Mouse (Mus musculus) liver, embryonic 15.5 days (tissue): ENCODE results near the gene Atp5mpl. TPM values are rescaled to one million over a fixed set of nuclear protein-coding genes. Genes with fewer than 3 reads are reported as not detected.

Experiments used
- ATAC-seq: fragments of 200-750 bp; cut with Nextera tagmentation; 2 replicates; pipeline ENCODE4 v1.8.0; 2017; ENCODE audit warnings: moderate number of reproducible peaks, mild to moderate bottlenecking, moderate library complexity; ENCODE audit not compliant: insufficient read depth
- H3K27ac ChIP-seq: fragments of 300-500 bp; sonication (generic); replicated peaks from 2 replicates; pipeline ENCODE4 v1.5.1; 2015; ENCODE audit warnings: mild to moderate bottlenecking, inconsistent platforms
- H3K27me3 ChIP-seq: fragments of 300-500 bp; sonication (generic); 2 replicates; pipeline ENCODE4 v1.6.1; 2015; ENCODE audit warnings: mild to moderate bottlenecking, inconsistent platforms
- H3K36me3 ChIP-seq: fragments of 300-500 bp; sonication (generic); replicated peaks from 2 replicates; pipeline ENCODE4 v1.6.1; 2015; ENCODE audit warnings: moderate library complexity, mild to moderate bottlenecking, inconsistent platforms
- H3K4me1 ChIP-seq: fragments of 300-500 bp; sonication (generic); replicated peaks from 2 replicates; pipeline ENCODE4 v1.6.1; 2015; ENCODE audit warnings: inconsistent platforms
- H3K4me2 ChIP-seq: fragments of 300-500 bp; sonication (generic); 2 replicates; pipeline ENCODE4 v1.6.1; 2015; ENCODE audit warnings: moderate library complexity, mild to moderate bottlenecking, inconsistent platforms
- H3K4me3 ChIP-seq: fragments of 300-500 bp; sonication (generic); replicated peaks from 2 replicates; pipeline ENCODE4 v1.5.1; 2015; ENCODE audit warnings: mild to moderate bottlenecking, inconsistent platforms
- H3K9ac ChIP-seq: fragments of 300-500 bp; sonication (generic); 2 replicates; pipeline ENCODE4 v1.6.1; 2015; ENCODE audit warnings: moderate library complexity, mild to moderate bottlenecking, inconsistent platforms
- H3K9me3 ChIP-seq: fragments of 300-500 bp; sonication (generic); replicated peaks from 2 replicates; pipeline ENCODE4 v1.6.1; 2016; ENCODE audit warnings: inconsistent platforms
- WGBS: fragments of 180-500 bp; shearing (Covaris S2); methylation state at CpG from one replicate; pipeline ENCODE4 v1.1.7; 2015; ENCODE audit warnings: mixed read lengths; ENCODE audit not compliant: insufficient replicate concordance; 5-methylcytosine and 5-hydroxymethylcytosine counted together
- polyA plus RNA-seq: library from polyadenylated mRNA; unstranded; fragments of >200 nt; fragmentation: Nextera tagmentation; extraction: Ambion mirVana; gene quantifications from 2 replicates; pipeline ENCODE4 v1.2.1, GENCODE M21; 2015

Gene Atp5mpl
- 397 and 473 TPM in 2 replicates for polyA plus RNA-seq

GRCm38 (mm10) chr12:111966683-111967173 lies at the start of gene Atp5mpl:
Atp5mpl (minus strand) TSS chr12:111966977.
- Histone ChIP-seq H3K4me3 (peak within 1 kb of the TSS; percentile 96), H3K4me2 (peak within 1 kb of the TSS; percentile 82), H3K9me3 (no peaks in the 10 kb centered on the region), H3K4me1 (peaks cover 25% of the 10 kb centered on the region), H3K27ac (peak within 1 kb of the TSS; percentile 77), H3K9ac (peak within 1 kb of the TSS; percentile 88), H3K27me3 (no peaks in the 10 kb centered on the region), H3K36me3 (peaks cover 11% of the 10 kb centered on the region)
- ATAC-seq, result peak; percentile 89
- under 1% methylated on average over 37 of the region's 37 CpGs for WGBS

- H3K27me3 ChIP-seq, result no peaks in the 10 kb centered on the region
- H3K9ac ChIP-seq, result no peak overlapping the region
- no peak for ATAC-seq
- no peaks in the 10 kb centered on the region for H3K36me3 ChIP-seq
- no peaks in the 10 kb centered on the region for H3K4me1 ChIP-seq
- WGBS, result 67% methylated on average over 4 of the region's 4 CpGs
- H3K27ac ChIP-seq, result no peak overlapping the region
- H3K4me3 ChIP-seq, result no peak overlapping the region
- H3K4me2 ChIP-seq, result no peak overlapping the region
- H3K9me3 ChIP-seq, result no peaks in the 10 kb centered on the region
These were observed 49.6 kb upstream of the Atp5mpl start for GRCm38 (mm10) chr12:112016346-112016745.

- Histone ChIP-seq H3K4me3 (no peak overlapping the region), H3K36me3 (no peaks in the 10 kb centered on the region), H3K9me3 (no peaks in the 10 kb centered on the region), H3K27me3 (no peaks in the 10 kb centered on the region), H3K9ac (no peak overlapping the region), H3K4me1 (no peaks in the 10 kb centered on the region), H3K4me2 (no peak overlapping the region), H3K27ac (no peak overlapping the region)
- WGBS, result 64% methylated on average over 14 of the region's 14 CpGs
- ATAC-seq, result no peak
These were observed 46.6 kb upstream of the Atp5mpl start for GRCm38 (mm10) chr12:112013271-112013801.

- H3K4me3 ChIP-seq, result no peak overlapping the region
- no peak overlapping the region for H3K9ac ChIP-seq
- H3K4me1 ChIP-seq, result no peaks in the 10 kb centered on the region
- no peak overlapping the region for H3K4me2 ChIP-seq
- WGBS, result 45% methylated on average over 12 of the region's 12 CpGs
- no peak for ATAC-seq
- no peaks in the 10 kb centered on the region for H3K27me3 ChIP-seq
- H3K36me3 ChIP-seq, result no peaks in the 10 kb centered on the region
- no peaks in the 10 kb centered on the region for H3K9me3 ChIP-seq
- H3K27ac ChIP-seq, result no peak overlapping the region
These were observed 45.9 kb upstream of the Atp5mpl start for GRCm38 (mm10) chr12:112012511-112013270.

- 17% methylated on average over 8 of the region's 8 CpGs for WGBS
- no peak overlapping the region for H3K4me2 ChIP-seq
- no peak overlapping the region for H3K27ac ChIP-seq
- no peaks in the 10 kb centered on the region for H3K9me3 ChIP-seq
- no peak overlapping the region for H3K9ac ChIP-seq
- H3K4me3 ChIP-seq, result no peak overlapping the region
- no peaks in the 10 kb centered on the region for H3K36me3 ChIP-seq
- ATAC-seq, result no peak
- H3K4me1 ChIP-seq, result no peaks in the 10 kb centered on the region
- H3K27me3 ChIP-seq, result no peaks in the 10 kb centered on the region
These were observed 34.4 kb upstream of the Atp5mpl start for GRCm38 (mm10) chr12:112001223-112001622.

GRCm38 (mm10) chr12:111999735-112000134 lies 33.0 kb upstream of the Atp5mpl start:
- Histone ChIP-seq H3K4me2 (no peak overlapping the region), H3K36me3 (no peaks in the 10 kb centered on the region), H3K27me3 (no peaks in the 10 kb centered on the region), H3K9ac (no peak overlapping the region), H3K4me1 (no peaks in the 10 kb centered on the region), H3K4me3 (no peak overlapping the region), H3K27ac (no peak overlapping the region), H3K9me3 (no peaks in the 10 kb centered on the region)
- 70% methylated on average over 7 of the region's 7 CpGs for WGBS
- no peak for ATAC-seq

GRCm38 (mm10) chr12:111995161-111995560 lies 28.4 kb upstream of the Atp5mpl start:
- H3K9me3 ChIP-seq, result no peaks in the 10 kb centered on the region
- H3K27me3 ChIP-seq, result no peaks in the 10 kb centered on the region
- H3K4me2 ChIP-seq, result no peak overlapping the region
- WGBS, result 71% methylated on average over 2 of the region's 2 CpGs
- no peak for ATAC-seq
- H3K4me1 ChIP-seq, result no peaks in the 10 kb centered on the region
- H3K36me3 ChIP-seq, result no peaks in the 10 kb centered on the region
- no peak overlapping the region for H3K9ac ChIP-seq
- no peak overlapping the region for H3K27ac ChIP-seq
- no peak overlapping the region for H3K4me3 ChIP-seq

- Histone ChIP-seq H3K27ac (no peak overlapping the region), H3K9ac (no peak overlapping the region), H3K4me2 (no peak overlapping the region), H3K4me3 (no peak overlapping the region), H3K9me3 (no peaks in the 10 kb centered on the region), H3K27me3 (no peaks in the 10 kb centered on the region), H3K4me1 (no peaks in the 10 kb centered on the region), H3K36me3 (no peaks in the 10 kb centered on the region)
- ATAC-seq, result no peak
- WGBS, result 75% methylated on average over 5 of the region's 5 CpGs
These were observed 25.8 kb upstream of the Atp5mpl start for GRCm38 (mm10) chr12:111992626-111993025.

GRCm38 (mm10) chr12:111986756-111987155 lies 20.0 kb upstream of the Atp5mpl start:
- no peaks in the 10 kb centered on the region for H3K36me3 ChIP-seq
- no peak overlapping the region for H3K27ac ChIP-seq
- WGBS, result 39% methylated on average over 9 of the region's 9 CpGs
- H3K9ac ChIP-seq, result no peak overlapping the region
- H3K9me3 ChIP-seq, result no peaks in the 10 kb centered on the region
- ATAC-seq, result no peak
- no peak overlapping the region for H3K4me3 ChIP-seq
- H3K4me2 ChIP-seq, result no peak overlapping the region
- no peaks in the 10 kb centered on the region for H3K4me1 ChIP-seq
- peaks cover 4% of the 10 kb centered on the region; the same call in 1 of the 2 replicates for H3K27me3 ChIP-seq

- H3K27me3 ChIP-seq, result peaks cover 4% of the 10 kb centered on the region; the same call in 1 of the 2 replicates
- H3K9me3 ChIP-seq, result no peaks in the 10 kb centered on the region
- H3K4me3 ChIP-seq, result no peak overlapping the region
- H3K36me3 ChIP-seq, result no peaks in the 10 kb centered on the region
- H3K4me2 ChIP-seq, result no peak overlapping the region
- H3K4me1 ChIP-seq, result no peaks in the 10 kb centered on the region
- WGBS, result 24% methylated on average over 2 of the region's 2 CpGs
- H3K9ac ChIP-seq, result no peak overlapping the region
- H3K27ac ChIP-seq, result no peak overlapping the region
- ATAC-seq, result no peak
These were observed 16.4 kb upstream of the Atp5mpl start for GRCm38 (mm10) chr12:111983165-111983564.

- H3K4me1 ChIP-seq, result no peaks in the 10 kb centered on the region
- WGBS, result 50% methylated on average over 8 of the region's 8 CpGs
These were observed 15.1 kb upstream of the Atp5mpl start for GRCm38 (mm10) chr12:111981831-111982230.

More at GRCm38 (mm10) chr12:111981831-111982230, 15.1 kb upstream of the Atp5mpl start:
- ATAC-seq, result no peak
- Histone ChIP-seq H3K27ac (no peak overlapping the region), H3K4me3 (no peak overlapping the region), H3K9me3 (no peaks in the 10 kb centered on the region), H3K36me3 (no peaks in the 10 kb centered on the region), H3K27me3 (peaks cover 4% of the 10 kb centered on the region; the same call in 1 of the 2 replicates), H3K4me2 (no peak overlapping the region), H3K9ac (no peak overlapping the region)
